Comparison of ENCODE assay signal across 28 mouse cellular contexts in genomic region chr5:75987530-75987929, GRCm38 (mm10). TPM values are rescaled to one million over a fixed set of nuclear protein-coding genes. Genes with fewer than 3 reads are reported as not detected.
DNase-seq lines count a peak whose midpoint lies in the region; ATAC-seq and TF ChIP-seq lines count a peak whose summit lies in the region.
"Had no signal": no experiment of that assay in that cellular context is flagged by ENCODE, and none has a peak within 500 bp of the region (broad histone marks: within the 10 kb centered on the region; RNA-seq: fewer than 3 reads in every experiment).

No protein-coding gene starts in this region.

- ATAC-seq in lung, postnatal 0 days, result 0 out of 2 replicates have a peak, but pooled peaks have one; percentile 14
- ATAC-seq in midbrain, embryonic 13.5 days, result no peak
- ATAC-seq: activated CD4-positive, CD25-positive, alpha-beta regulatory T cell, adult 4 months; CD4-positive, CD25-positive, alpha-beta regulatory T cell, adult 4 months; forebrain, embryonic 14.5 days; forebrain, postnatal 0 days; hindbrain, embryonic 16.5 days; intestine, embryonic 15.5 days had no signal

- TF ChIP-seq CTCF in gastrocnemius, adult 2 months (IDR thresholded peaks at IDR 0.05), result no peak
- no peak for TF ChIP-seq CTCF in lung, postnatal 0 days (IDR thresholded peaks at IDR 0.05)

- H3K4me2 ChIP-seq in lung, postnatal 0 days (replicated peaks; ENCODE audit: low read depth, low read length), result no peak overlapping the region
- H3K4me2 ChIP-seq in midbrain, embryonic 13.5 days (replicated peaks), result no peak overlapping the region
- H3K4me2 ChIP-seq: embryonic facial prominence, embryonic 12.5 days; embryonic facial prominence, embryonic 15.5 days; heart, embryonic 12.5 days; heart, embryonic 15.5 days; hindbrain, embryonic 13.5 days; intestine, embryonic 15.5 days had no signal

- no peak overlapping the region for H3K9ac ChIP-seq in lung, postnatal 0 days (replicated peaks; ENCODE audit: low read depth)
- H3K9ac ChIP-seq in midbrain, embryonic 13.5 days (replicated peaks), result no peak overlapping the region
- H3K9ac ChIP-seq: embryonic facial prominence, embryonic 12.5 days; embryonic facial prominence, embryonic 15.5 days; forebrain, postnatal 0 days; heart, embryonic 12.5 days; heart, embryonic 15.5 days; hindbrain, embryonic 13.5 days; intestine, embryonic 15.5 days had no signal

- H3K9me3 ChIP-seq in lung, postnatal 0 days (ENCODE audit: low read length), result no peaks in the 10 kb centered on the region
- no peaks in the 10 kb centered on the region for H3K9me3 ChIP-seq in midbrain, embryonic 13.5 days
- H3K9me3 ChIP-seq: embryonic facial prominence, embryonic 12.5 days; embryonic facial prominence, embryonic 15.5 days; heart, embryonic 12.5 days; heart, embryonic 15.5 days; hindbrain, embryonic 10.5 days; hindbrain, embryonic 13.5 days; intestine, embryonic 15.5 days had no signal

- no peaks in the 10 kb centered on the region for H3K4me1 ChIP-seq in lung, postnatal 0 days (ENCODE audit: insufficient read depth, low read depth, low read length)
- H3K4me1 ChIP-seq in midbrain, embryonic 13.5 days (replicated peaks), result no peaks in the 10 kb centered on the region
- H3K4me1 ChIP-seq: embryonic facial prominence, embryonic 12.5 days; embryonic facial prominence, embryonic 15.5 days; heart, embryonic 15.5 days; hindbrain, embryonic 10.5 days; hindbrain, embryonic 13.5 days; intestine, embryonic 15.5 days had no signal

- peak overlapping the region; percentile 35 for H3K27ac ChIP-seq in gastrocnemius, adult 2 months
- H3K27ac ChIP-seq in lung, postnatal 0 days (ENCODE audit: low read length), result no peak overlapping the region
- H3K27ac ChIP-seq in midbrain, embryonic 13.5 days, result no peak overlapping the region
- H3K27ac ChIP-seq: embryonic facial prominence, embryonic 12.5 days; embryonic facial prominence, embryonic 15.5 days; heart, embryonic 15.5 days; hindbrain, embryonic 10.5 days; hindbrain, embryonic 13.5 days; intestine, embryonic 15.5 days had no signal

- no peak for DNase-seq in gastrocnemius, adult 2 months
- no peak for DNase-seq in gastrocnemius, postnatal 4 days (ENCODE audit: low spot score in 2 of 2)
- peak; percentile 36 for DNase-seq in lung, postnatal 0 days (ENCODE audit: low spot score)
- DNase-seq in lung, postnatal 36 days, result no peak
- DNase-seq in telencephalon, adult 2 months (ENCODE audit: low read depth, low spot score), result peak; percentile 40
- DNase-seq: adrenal gland, adult 8-10 months; adrenal gland, postnatal 25 days; cerebellum, adult 18-20 months; cerebellum, adult 9-10 months; cerebellum, postnatal 14 days; forebrain, postnatal 0 days; gastrocnemius, postnatal 14 days; heart, adult 18-20 months; heart, postnatal 10 days; heart, postnatal 36 days had no signal

- no peaks in the 10 kb centered on the region for H3K27me3 ChIP-seq in lung, postnatal 0 days (replicated peaks; ENCODE audit: insufficient read depth, low read length)
- H3K27me3 ChIP-seq in midbrain, embryonic 13.5 days, result peaks cover 1% of the 10 kb centered on the region; the same call in 1 of the 2 replicates
- H3K27me3 ChIP-seq: embryonic facial prominence, embryonic 12.5 days; embryonic facial prominence, embryonic 15.5 days; heart, embryonic 12.5 days; heart, embryonic 15.5 days; intestine, embryonic 15.5 days had no signal

- TF ChIP-seq EP300 in lung, postnatal 0 days (IDR thresholded peaks at IDR 0.05), result 0 out of 2 replicates have a peak, but pooled peaks have one; percentile 15

- no peak overlapping the region for H3K4me3 ChIP-seq in gastrocnemius, adult 2 months
- no peak overlapping the region for H3K4me3 ChIP-seq in lung, postnatal 0 days (ENCODE audit: low read depth, low read length)
- H3K4me3 ChIP-seq in midbrain, embryonic 13.5 days (replicated peaks), result no peak overlapping the region
- H3K4me3 ChIP-seq: embryonic facial prominence, embryonic 12.5 days; embryonic facial prominence, embryonic 15.5 days; heart, embryonic 12.5 days; heart, embryonic 15.5 days; hindbrain, embryonic 10.5 days; hindbrain, embryonic 13.5 days; intestine, embryonic 15.5 days had no signal

- intact Hi-C loops in gastrocnemius, adult 2 months (cut with DNase I), result no loop called here

- H3K36me3 ChIP-seq in lung, postnatal 0 days (ENCODE audit: insufficient read depth, low read length), result no peaks in the 10 kb centered on the region
- H3K36me3 ChIP-seq in midbrain, embryonic 13.5 days, result no peaks in the 10 kb centered on the region
- H3K36me3 ChIP-seq: embryonic facial prominence, embryonic 12.5 days; embryonic facial prominence, embryonic 15.5 days; heart, embryonic 12.5 days; heart, embryonic 15.5 days; hindbrain, embryonic 10.5 days; hindbrain, embryonic 13.5 days; intestine, embryonic 15.5 days had no signal

- WGBS in lung, postnatal 0 days, result 67% methylated on average over 8 of the region's 8 CpGs
- 84% methylated on average over 8 of the region's 8 CpGs for WGBS in midbrain, embryonic 13.5 days

RNA-seq across cellular contexts. Expression of gene Kdr, which starts 9.3 kb away (rescaled TPM):
- 10 to 100 TPM; 11.8 to 16.9 TPM for total RNA-seq in gastrocnemius, adult 2 months (2021)
- total RNA-seq in gastrocnemius, postnatal 4 days (2021), result 10 to 100 TPM; 47.8 to 51.3 TPM
- polyA plus RNA-seq in lung, postnatal 0 days (2015; fragmentation: Nextera tagmentation; extraction: Ambion mirVana), result 46.4 and 69.4 TPM in 2 replicates
- 19.4 and 22.1 TPM in 2 replicates for polyA plus RNA-seq in midbrain, embryonic 13.5 days (2015; fragmentation: Nextera tagmentation; extraction: Ambion mirVana)
- total RNA-seq: MEL had no signal

Comparison
In these comparisons a context has a peak if more than half of its experiments do, and no peak if none do; other contexts are left out.
1. DNase-seq: peak in lung, postnatal 0 days (single experiment) and telencephalon, adult 2 months (single experiment); none in gastrocnemius, adult 2 months (single experiment), gastrocnemius, postnatal 4 days (0 of 2) and lung, postnatal 36 days (single experiment).